Mouse (Mus musculus) embryonic facial prominence, embryonic 10.5 days (tissue): ENCODE results near the gene Snx20. TPM values are rescaled to one million over a fixed set of nuclear protein-coding genes. Genes with fewer than 3 reads are reported as not detected.

Source experiments
- DNase-seq: peaks from one replicate; pipeline ENCODE4 v3.0.0-alpha.2; 2017; ENCODE audit warnings: low spot score
- H3K27ac ChIP-seq: fragments of 300-500 bp; sonication (generic); replicated peaks from 2 replicates; pipeline ENCODE4 v1.5.1; 2016; ENCODE audit warnings: mild to moderate bottlenecking
- H3K27me3 ChIP-seq: fragments of 300-500 bp; sonication (generic); replicated peaks from 2 replicates; pipeline ENCODE4 v1.6.1; 2016; ENCODE audit warnings: low read depth, mild to moderate bottlenecking; ENCODE audit not compliant: poor library complexity, severe bottlenecking
- H3K36me3 ChIP-seq: fragments of 300-500 bp; sonication (generic); replicated peaks from 2 replicates; pipeline ENCODE4 v1.6.1; 2016; ENCODE audit warnings: mild to moderate bottlenecking, moderate library complexity
- H3K4me1 ChIP-seq: fragments of 300-500 bp; sonication (generic); 2 replicates; pipeline ENCODE4 v1.6.1; 2016
- H3K4me3 ChIP-seq: fragments of 300-500 bp; sonication (generic); 2 replicates; pipeline ENCODE4 v1.5.1; 2016; ENCODE audit warnings: mild to moderate bottlenecking, moderate library complexity
- H3K9me3 ChIP-seq: fragments of 300-500 bp; sonication (generic); 2 replicates; pipeline ENCODE4 v1.6.1; 2016; ENCODE audit warnings: mild to moderate bottlenecking
- WGBS: fragments of 180-500 bp; shearing (Covaris S2); methylation state at CpG from one replicate; pipeline ENCODE4 v1.1.7; 2016; 5-methylcytosine and 5-hydroxymethylcytosine counted together
- polyA plus RNA-seq: library from polyadenylated mRNA; unstranded; fragments of >200 nt; fragmentation: Nextera tagmentation; extraction: Ambion mirVana; gene quantifications from 2 replicates; pipeline ENCODE4 v1.2.1, GENCODE M21; 2016

Gene Snx20
- polyA plus RNA-seq: 0.65 and 0.73 TPM in 2 replicates

DNA sequence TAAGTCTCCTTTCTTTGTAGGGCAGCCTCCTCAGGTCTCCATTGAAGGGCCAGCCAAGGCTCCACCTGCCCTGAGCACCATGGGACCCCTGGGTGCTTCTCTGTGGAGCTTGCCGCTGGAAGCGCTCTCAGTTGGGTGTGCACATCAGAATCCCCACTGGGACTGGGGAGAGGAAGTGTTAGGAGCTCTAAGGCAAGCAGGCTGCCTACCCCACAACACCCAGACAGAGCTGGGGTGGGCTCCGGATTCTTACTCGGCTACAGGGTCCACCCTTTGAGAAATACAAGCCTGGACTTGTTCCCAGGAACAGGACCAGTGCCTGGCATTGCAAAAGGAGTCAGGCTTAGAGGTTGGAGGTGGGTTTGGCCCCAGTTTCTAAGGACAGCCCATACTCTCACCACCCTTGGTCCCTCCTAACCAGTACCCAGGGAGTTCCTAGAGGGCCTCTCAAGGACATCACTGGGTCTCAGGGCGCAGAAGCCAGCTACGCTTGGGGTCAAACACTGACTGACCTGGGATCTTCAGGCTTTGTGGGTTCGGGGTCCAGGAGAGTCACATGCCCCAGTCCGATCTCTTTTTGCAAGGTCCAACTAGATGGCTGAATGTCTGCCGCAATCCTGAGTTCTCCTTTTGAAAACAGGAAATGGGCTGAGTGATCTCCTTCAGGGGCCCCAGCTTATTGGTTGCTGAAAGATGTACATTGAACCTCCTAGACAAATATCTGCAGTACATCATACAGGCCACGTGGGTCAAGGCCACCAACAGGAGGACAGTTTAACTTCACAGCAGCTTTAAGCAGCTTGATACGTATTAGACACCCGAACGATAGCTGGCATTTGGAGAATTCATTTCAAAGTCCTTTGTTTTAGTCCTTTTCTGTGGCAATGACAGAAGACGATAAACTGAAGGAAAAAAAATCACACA is at the start of gene Snx20:
Gene Snx20 (minus strand): TSS at position 655 of the 924 bp plus-strand sequence.
- WGBS: 83% methylated on average over 14 of the region's 14 CpGs
- no peaks in the 10 kb centered on the region for H3K9me3 ChIP-seq
- no peaks in the 10 kb centered on the region for H3K36me3 ChIP-seq
- H3K4me3 ChIP-seq: no peak within 1 kb of the TSS
- peaks cover 10% of the 10 kb centered on the region; the same call in 1 of the 2 replicates for H3K4me1 ChIP-seq
- H3K27me3 ChIP-seq: peaks cover 7% of the 10 kb centered on the region
- DNase-seq: no peak
- H3K27ac ChIP-seq: peak within 1 kb of the TSS; percentile 30; the same call in 1 of the 2 replicates

DNA sequence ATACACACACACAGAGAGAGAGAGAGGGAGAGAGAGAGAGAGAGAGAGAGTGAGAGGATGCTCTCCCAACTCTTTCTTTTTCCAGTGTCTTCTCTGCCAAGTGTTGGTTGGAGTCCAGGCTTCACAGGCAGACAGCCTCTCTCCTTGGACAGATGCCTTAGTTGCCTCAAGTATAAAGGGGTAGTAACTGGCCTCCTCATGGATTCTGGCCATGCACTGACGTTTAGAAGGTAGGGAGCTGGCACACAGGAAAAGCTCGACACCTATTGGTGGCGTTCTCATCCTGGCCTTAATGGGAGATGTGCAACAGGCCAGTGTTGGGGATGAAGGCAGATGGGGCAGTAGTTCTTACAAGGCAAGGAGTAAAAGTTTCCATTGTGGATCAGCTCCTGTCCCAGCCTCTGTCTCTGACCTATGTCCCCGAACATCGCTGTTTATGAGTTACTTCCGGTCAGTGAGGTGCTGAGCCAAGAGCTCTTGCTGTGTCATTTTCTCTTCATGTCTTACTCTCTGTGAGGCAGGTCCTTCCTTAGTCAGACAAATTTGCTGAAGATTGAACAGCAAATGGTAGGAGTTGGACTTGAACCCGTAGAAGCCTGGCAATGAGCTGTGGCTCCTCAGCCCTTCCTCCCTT is 47.8 kb upstream of the Snx20 start:
- H3K4me3 ChIP-seq: no peak overlapping the region
- peaks cover 5% of the 10 kb centered on the region; the same call in 1 of the 2 replicates for H3K4me1 ChIP-seq
- H3K27me3 ChIP-seq: no peaks in the 10 kb centered on the region

DNA sequence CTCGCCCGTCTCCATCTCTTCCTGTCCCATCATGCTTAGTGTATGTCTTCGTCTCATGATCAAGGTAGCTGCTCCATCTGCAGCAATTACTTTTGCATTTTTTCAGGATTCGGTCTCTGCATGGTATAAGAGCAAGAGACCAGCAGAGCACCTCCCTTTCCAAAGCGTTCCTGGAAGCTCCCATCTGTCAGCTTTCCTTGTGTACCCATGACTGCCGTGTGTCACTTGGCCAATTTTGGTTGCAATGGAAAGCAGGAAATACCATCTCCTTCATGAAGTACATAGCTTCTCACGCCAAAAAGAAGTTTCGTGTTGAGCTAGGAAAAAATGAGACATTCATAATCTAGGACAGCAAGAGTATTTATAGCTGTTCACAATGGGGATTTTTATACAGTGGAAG is 45.1 kb upstream of the Snx20 start:
- no peaks in the 10 kb centered on the region for H3K27me3 ChIP-seq
- WGBS: 93% methylated on average over 8 of the region's 8 CpGs
- H3K4me3 ChIP-seq: no peak overlapping the region
- no peaks in the 10 kb centered on the region for H3K36me3 ChIP-seq
- H3K9me3 ChIP-seq: no peaks in the 10 kb centered on the region
- H3K4me1 ChIP-seq: peaks cover 18% of the 10 kb centered on the region
- DNase-seq: no peak
- no peak overlapping the region for H3K27ac ChIP-seq

More for the DNA sequence above, 47.8 kb upstream of the Snx20 start:
- DNase-seq: peak; percentile 3
- H3K9me3 ChIP-seq: no peaks in the 10 kb centered on the region
- H3K36me3 ChIP-seq: no peaks in the 10 kb centered on the region
- WGBS: 83% methylated on average over 7 of the region's 7 CpGs
- H3K27ac ChIP-seq: no peak overlapping the region

DNA sequence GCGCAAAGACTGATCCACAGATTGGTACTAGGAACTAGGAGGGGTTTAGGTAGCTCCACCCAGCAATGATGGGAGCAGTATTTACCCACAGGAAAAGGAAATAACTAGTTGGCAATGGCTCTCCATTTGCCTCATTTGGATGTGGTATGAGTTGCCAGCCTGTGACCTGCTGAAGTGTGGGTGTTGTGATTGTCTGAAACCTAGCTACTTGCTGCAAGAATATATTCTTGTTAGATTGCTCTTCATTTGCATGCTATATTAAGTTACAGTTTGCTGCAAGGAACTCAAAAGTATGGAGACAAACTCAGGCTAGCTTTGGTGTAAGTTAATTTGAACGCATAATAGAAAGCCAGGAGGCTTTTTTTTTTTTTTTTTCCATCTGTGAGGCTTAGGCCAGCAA is 44.6 kb upstream of the Snx20 start:
- 85% methylated on average over 2 of the region's 2 CpGs for whole genome bisulfite sequencing
- no peaks in the 10 kb centered on the region for H3K9me3 ChIP-seq
- H3K36me3 ChIP-seq: no peaks in the 10 kb centered on the region
- H3K27ac ChIP-seq: no peak overlapping the region
- H3K4me3 ChIP-seq: no peak overlapping the region
- DNase-seq: no peak
- no peaks in the 10 kb centered on the region for H3K27me3 ChIP-seq
- H3K4me1 ChIP-seq: peaks cover 18% of the 10 kb centered on the region

DNA sequence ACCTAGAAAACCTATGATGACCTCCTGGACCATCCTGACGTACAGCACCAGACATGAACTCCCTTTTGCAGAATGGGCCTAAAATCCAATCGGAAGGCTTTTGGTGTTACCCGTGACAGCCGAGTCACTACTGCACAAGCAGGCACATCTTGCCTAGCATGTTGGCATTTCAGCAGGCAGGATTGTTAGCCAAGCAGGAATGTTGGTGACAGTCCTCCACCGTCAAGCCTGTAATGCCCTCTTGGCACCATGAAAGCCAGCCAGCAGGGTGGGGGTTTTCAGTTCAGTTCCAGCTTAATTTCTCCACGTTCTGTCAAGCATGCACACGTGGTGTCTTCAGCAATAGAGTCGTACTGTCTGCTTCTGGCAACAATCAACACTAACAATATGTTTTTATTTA is 41.1 kb upstream of the Snx20 start:
- Histone ChIP-seq H3K27ac (no peak overlapping the region), H3K4me3 (no peak overlapping the region), H3K27me3 (no peaks in the 10 kb centered on the region), H3K36me3 (no peaks in the 10 kb centered on the region), H3K4me1 (peaks cover 20% of the 10 kb centered on the region), H3K9me3 (no peaks in the 10 kb centered on the region)
- DNase-seq: no peak
- 80% methylated on average over 8 of the region's 8 CpGs for WGBS

DNA sequence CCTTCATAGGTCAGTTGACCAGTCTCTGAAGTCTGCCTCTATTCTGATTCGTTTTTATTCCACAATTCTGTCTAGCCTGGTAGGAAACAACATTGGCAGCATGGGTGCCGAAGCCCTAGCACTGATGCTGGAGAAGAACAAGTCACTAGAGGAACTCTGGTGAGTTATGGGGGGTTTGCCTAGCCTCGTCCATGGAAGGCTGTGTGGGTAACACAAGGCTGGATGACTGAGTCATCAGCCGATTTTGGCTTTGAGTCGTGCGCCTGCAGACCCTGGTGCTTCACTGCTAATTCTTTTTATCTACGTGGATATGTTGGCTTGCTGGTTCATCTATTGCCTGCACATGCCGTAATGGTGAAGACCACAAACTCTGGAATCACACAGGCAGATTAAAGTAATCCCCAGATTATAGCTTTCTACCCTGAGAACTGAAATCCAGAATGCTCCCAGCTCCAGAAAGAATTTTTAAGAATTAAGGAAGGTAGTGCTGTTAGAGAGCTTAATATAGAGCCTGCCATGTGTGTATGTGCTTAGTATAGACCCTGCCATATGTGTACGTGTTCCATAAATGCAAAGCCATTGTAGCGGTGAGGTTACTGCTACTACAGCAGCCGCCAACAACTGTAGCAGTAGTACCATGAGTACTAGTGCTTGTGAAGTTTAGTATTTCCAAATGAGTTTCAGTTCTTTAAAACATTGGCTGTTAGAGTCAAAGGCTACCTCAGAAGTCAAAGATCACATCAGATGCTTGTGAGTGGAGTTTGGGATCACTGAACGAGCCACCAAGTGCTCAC is 39.6 kb upstream of the Snx20 start:
- Histone ChIP-seq H3K27ac (no peak overlapping the region), H3K36me3 (no peaks in the 10 kb centered on the region), H3K4me3 (no peak overlapping the region), H3K4me1 (peaks cover 33% of the 10 kb centered on the region), H3K27me3 (no peaks in the 10 kb centered on the region), H3K9me3 (no peaks in the 10 kb centered on the region)
- 90% methylated on average over 12 of the region's 12 CpGs for WGBS
- DNase-seq: no peak

DNA sequence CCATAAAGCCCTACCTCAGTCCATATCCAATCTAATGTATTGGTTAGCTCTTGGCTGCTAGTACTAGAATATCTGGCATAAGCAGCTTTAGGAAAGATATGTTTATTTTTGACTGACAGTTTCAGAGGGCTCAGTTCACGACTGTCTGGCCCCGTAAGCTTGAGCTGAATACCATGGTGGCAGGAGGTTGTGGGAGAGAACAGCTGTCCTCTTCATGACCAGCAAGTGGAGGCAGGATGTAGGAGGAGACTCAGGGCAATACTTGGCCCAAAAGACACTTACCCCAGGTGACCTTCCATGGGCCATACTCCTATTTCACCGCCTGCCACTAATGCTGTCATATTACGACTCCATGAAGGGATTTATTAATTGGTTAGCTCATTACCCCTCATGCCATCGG is 37.9 kb upstream of the Snx20 start:
- H3K36me3 ChIP-seq: no peaks in the 10 kb centered on the region
- 85% methylated on average over 5 of the region's 5 CpGs for WGBS
- no peak for DNase-seq
- no peak overlapping the region for H3K4me3 ChIP-seq
- no peak overlapping the region for H3K27ac ChIP-seq
- H3K9me3 ChIP-seq: no peaks in the 10 kb centered on the region
- H3K4me1 ChIP-seq: peaks cover 38% of the 10 kb centered on the region
- H3K27me3 ChIP-seq: no peaks in the 10 kb centered on the region

DNA sequence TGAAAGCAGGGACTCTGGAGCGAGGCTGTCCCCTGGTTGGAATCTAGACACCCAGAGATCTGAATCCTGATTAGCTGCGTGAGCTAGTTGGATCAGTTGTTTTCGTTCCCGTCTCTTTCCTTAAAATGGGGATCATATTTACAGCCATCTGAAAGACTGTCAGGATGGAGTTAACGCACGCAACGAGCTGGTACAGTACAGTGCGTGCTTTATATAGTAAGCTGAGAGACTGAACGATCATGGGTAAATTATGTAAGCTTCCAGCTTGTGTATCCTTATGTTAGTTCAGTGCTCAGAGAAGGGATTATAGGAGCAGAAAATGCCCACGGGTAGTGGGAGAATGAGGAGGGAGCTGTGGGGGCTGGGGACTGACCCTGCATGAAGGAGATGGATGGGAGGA is 35.6 kb upstream of the Snx20 start:
- 84% methylated on average over 10 of the region's 10 CpGs for WGBS

DNA sequence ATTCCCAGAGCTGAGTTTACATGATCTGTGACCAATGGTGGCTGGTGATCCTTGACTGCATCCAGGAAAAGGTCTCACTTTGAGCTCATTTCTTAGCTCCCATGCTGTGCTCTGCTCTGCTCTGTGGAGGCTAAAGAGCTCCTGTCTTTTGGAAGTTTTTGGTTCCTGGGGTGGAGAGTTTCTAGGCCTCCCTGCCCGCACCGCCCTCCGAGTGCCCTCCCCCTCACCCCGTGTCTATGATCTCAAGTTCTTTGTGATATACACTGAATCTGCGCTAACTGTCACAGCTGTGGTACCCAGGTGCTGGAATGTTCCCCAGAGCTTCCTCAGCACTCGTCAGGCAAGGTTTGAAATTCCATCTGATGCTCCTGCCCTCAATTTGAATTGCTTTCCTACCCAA is 34.9 kb upstream of the Snx20 start:
- no peak for DNase-seq
- no peaks in the 10 kb centered on the region for H3K36me3 ChIP-seq
- peaks cover 46% of the 10 kb centered on the region for H3K4me1 ChIP-seq
- no peak overlapping the region for H3K4me3 ChIP-seq
- 79% methylated on average over 6 of the region's 6 CpGs for WGBS
- H3K9me3 ChIP-seq: no peaks in the 10 kb centered on the region
- no peaks in the 10 kb centered on the region for H3K27me3 ChIP-seq
- H3K27ac ChIP-seq: no peak overlapping the region

More for the DNA sequence above, 35.6 kb upstream of the Snx20 start:
- no peak overlapping the region for H3K27ac ChIP-seq
- H3K36me3 ChIP-seq: no peaks in the 10 kb centered on the region
- H3K4me3 ChIP-seq: no peak overlapping the region
- no peaks in the 10 kb centered on the region for H3K27me3 ChIP-seq
- H3K9me3 ChIP-seq: no peaks in the 10 kb centered on the region
- DNase-seq: no peak
- H3K4me1 ChIP-seq: peaks cover 38% of the 10 kb centered on the region

DNA sequence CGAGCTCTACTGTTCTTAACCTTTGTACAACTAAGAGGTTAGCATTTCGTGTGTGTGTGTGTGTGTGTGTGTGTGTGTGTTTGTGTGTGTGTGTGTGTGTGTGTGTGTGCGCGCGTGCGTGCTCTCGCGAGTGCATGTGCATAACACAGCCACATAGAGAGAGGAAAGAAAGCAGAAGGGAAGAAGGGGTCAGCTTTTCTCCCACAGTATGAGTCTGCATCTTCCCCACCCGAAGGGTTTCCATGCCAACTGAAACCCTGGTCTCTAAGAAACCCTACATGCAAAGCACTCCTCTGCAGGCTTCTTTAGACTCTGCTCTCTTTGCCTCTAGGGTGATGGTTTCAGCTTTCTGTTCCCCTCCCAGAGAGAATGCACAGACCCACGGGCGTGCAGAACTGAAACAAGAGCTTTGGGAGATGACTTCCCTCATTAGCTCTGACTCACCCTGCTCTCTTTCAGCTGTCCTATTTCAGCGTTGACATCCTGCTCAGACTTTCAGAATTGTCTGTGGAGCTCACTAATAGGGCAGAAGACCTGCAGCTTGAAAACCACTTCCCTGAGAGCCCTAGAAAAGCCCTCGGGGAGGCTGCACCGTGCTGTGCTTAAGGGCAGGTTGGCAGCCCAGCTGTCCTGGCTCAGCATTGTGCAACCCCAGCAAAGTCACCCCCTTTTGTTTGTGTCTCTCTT is 32.6 kb upstream of the Snx20 start:
- peaks cover 55% of the 10 kb centered on the region for H3K4me1 ChIP-seq
- H3K36me3 ChIP-seq: no peaks in the 10 kb centered on the region
- H3K9me3 ChIP-seq: no peaks in the 10 kb centered on the region
- no peak overlapping the region for H3K4me3 ChIP-seq
- WGBS: 69% methylated on average over 14 of the region's 14 CpGs
- no peak overlapping the region for H3K27ac ChIP-seq
- DNase-seq: peak; percentile 19
- no peaks in the 10 kb centered on the region; the same call in 1 of the 2 replicates for H3K27me3 ChIP-seq

DNA sequence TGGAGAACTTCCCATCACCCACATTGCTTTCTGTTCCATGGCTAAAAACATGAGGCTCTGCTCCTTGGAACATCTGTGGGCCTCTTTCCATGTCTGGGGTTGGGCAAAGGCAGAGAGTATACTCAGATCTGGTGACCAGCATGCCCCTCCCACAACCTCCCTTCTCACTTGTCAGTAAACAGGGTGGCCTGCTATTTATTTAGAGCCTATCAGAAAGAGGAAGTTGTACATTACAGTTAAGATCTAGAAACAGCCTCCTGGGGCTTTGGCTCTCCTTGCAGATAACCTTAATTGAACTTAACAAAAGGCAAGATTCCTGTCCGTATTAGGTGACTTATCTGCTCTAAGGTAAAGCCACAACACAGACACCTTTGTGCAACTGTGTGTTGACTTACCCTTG is 30.5 kb upstream of the Snx20 start:
- no peaks in the 10 kb centered on the region for H3K9me3 ChIP-seq
- H3K36me3 ChIP-seq: no peaks in the 10 kb centered on the region
- no peak for DNase-seq
- H3K4me1 ChIP-seq: peaks cover 48% of the 10 kb centered on the region
- no peaks in the 10 kb centered on the region; the same call in 1 of the 2 replicates for H3K27me3 ChIP-seq
- no peak overlapping the region for H3K4me3 ChIP-seq
- 63% methylated on average over 1 of the region's 1 CpGs for WGBS
- H3K27ac ChIP-seq: 0 out of 2 replicates have a peak overlapping the region, but pooled peaks have one; percentile 14

DNA sequence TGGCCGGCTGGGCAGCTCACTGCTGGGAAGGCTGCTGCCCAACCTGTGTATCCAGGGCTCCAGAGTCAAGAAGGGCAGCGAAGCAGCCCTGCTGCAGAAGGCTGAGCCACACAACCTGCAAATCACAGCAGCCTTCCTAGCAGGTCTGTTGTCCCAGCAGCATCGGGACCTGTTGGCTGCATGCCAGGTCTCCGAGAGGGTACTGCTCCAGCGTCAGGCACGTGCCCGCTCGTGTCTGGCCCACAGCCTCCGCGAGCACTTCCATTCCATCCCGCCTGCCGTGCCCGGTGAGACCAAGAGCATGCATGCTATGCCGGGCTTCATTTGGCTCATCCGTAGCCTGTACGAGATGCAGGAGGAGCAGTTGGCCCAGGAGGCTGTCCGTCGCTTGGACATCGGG is 29.0 kb upstream of the Snx20 start:
- WGBS: 96% methylated on average over 19 of the region's 19 CpGs
- no peaks in the 10 kb centered on the region for H3K9me3 ChIP-seq
- no peak for DNase-seq
- no peak overlapping the region; the same call in 1 of the 2 replicates for H3K27ac ChIP-seq
- no peaks in the 10 kb centered on the region for H3K36me3 ChIP-seq
- no peaks in the 10 kb centered on the region; the same call in 1 of the 2 replicates for H3K27me3 ChIP-seq
- no peak overlapping the region for H3K4me3 ChIP-seq
- H3K4me1 ChIP-seq: peaks cover 40% of the 10 kb centered on the region
